Mouse (Mus musculus) stomach, postnatal 0 days (tissue): ENCODE data around the gene E130311K13Rik. TPM values are rescaled to one million over a fixed set of nuclear protein-coding genes. Genes with fewer than 3 reads are reported as not detected.

Experiments used
- ATAC-seq: fragments of 200-750 bp; cut with Nextera tagmentation; 2 replicates; pipeline ENCODE4 v1.8.0; 2017; ENCODE audit not compliant: low FRiP score, low TSS enrichment
- DNase-seq: peaks from one replicate; pipeline ENCODE4 v3.0.0-alpha.2; 2016; ENCODE audit warnings: low spot score
- H3K27ac ChIP-seq: fragments of 300-500 bp; sonication (generic); replicated peaks from 2 replicates; pipeline ENCODE4 v1.5.1; 2014; ENCODE audit warnings: mild to moderate bottlenecking, control low read depth
- H3K27me3 ChIP-seq: fragments of 300-500 bp; sonication (generic); 2 replicates; pipeline ENCODE4 v1.6.1; 2014; ENCODE audit warnings: low read length; ENCODE audit not compliant: control insufficient read depth, insufficient read depth
- H3K36me3 ChIP-seq: fragments of 300-500 bp; sonication (generic); 2 replicates; pipeline ENCODE4 v1.6.1; 2014; ENCODE audit warnings: low read length, mixed read lengths; ENCODE audit not compliant: control insufficient read depth, insufficient read depth
- H3K4me1 ChIP-seq: fragments of 300-500 bp; sonication (generic); replicated peaks from 2 replicates; pipeline ENCODE4 v1.6.1; 2014; ENCODE audit warnings: antibody characterized with exemption; ENCODE audit not compliant: control insufficient read depth, insufficient read depth
- H3K4me2 ChIP-seq: fragments of 300-500 bp; sonication (generic); replicated peaks from 2 replicates; pipeline ENCODE4 v1.6.1; 2014; ENCODE audit warnings: low read depth, mild to moderate bottlenecking, control low read depth, moderate library complexity
- H3K4me3 ChIP-seq: fragments of 300-500 bp; sonication (generic); 2 replicates; pipeline ENCODE4 v1.5.1; 2014; ENCODE audit warnings: low read depth, low read length, control low read depth
- H3K9ac ChIP-seq: fragments of 300-500 bp; sonication (generic); 2 replicates; pipeline ENCODE4 v1.6.1; 2014; ENCODE audit warnings: mild to moderate bottlenecking, low read length, control low read depth, mixed read lengths
- H3K9me3 ChIP-seq: fragments of 300-500 bp; sonication (generic); 2 replicates; pipeline ENCODE4 v1.6.1; 2016; ENCODE audit warnings: low read length; ENCODE audit not compliant: control insufficient read depth
- CTCF ChIP-seq: IDR thresholded peaks from 2 replicates; pipeline ENCODE4 v1.5.1; 2016; ENCODE audit warnings: antibody characterized with exemption, low read depth, mild to moderate bottlenecking, moderate library complexity
- EP300 ChIP-seq: optimal IDR thresholded peaks from 2 replicates; pipeline ENCODE3; 2016; ENCODE audit warnings: antibody characterized with exemption
- WGBS: fragments of 180-500 bp; shearing (Covaris S2); extraction: QIAGEN DNeasy Blood & Tissue Kit; methylation state at CpG from one replicate; pipeline ENCODE4 v1.1.7; 2014; 5-methylcytosine and 5-hydroxymethylcytosine counted together
- polyA plus RNA-seq: library from polyadenylated mRNA; unstranded; fragments of >200 nt; fragmentation: Nextera tagmentation; extraction: Ambion mirVana; gene quantifications from 2 replicates; pipeline ENCODE4 v1.2.1, GENCODE M21; 2015

The E130311K13Rik gene
- polyA plus RNA-seq: 6.3 and 6.9 TPM in 2 replicates

GRCm38 (mm10) chr3:63928878-63929859 lies at the start of gene E130311K13Rik:
TSS of gene E130311K13Rik (minus strand) at chr3:63929472.
- DNase-seq (peak; percentile 91), ATAC-seq (peak; percentile 98)
- no peaks in the 10 kb centered on the region for H3K36me3 ChIP-seq
- peak within 1 kb of the TSS; percentile 74 for H3K4me2 ChIP-seq
- no peaks in the 10 kb centered on the region for H3K27me3 ChIP-seq
- 5% methylated on average over 48 of the region's 48 CpGs for WGBS
- H3K4me1 ChIP-seq: no peaks in the 10 kb centered on the region
- no peaks in the 10 kb centered on the region for H3K9me3 ChIP-seq
- peak within 1 kb of the TSS; percentile 73 for H3K4me3 ChIP-seq
- peak within 1 kb of the TSS; percentile 84 for H3K27ac ChIP-seq
- no peak for TF ChIP-seq EP300
- peak; percentile 86 for TF ChIP-seq CTCF
- H3K9ac ChIP-seq: peak within 1 kb of the TSS; percentile 93

GRCm38 (mm10) chr3:63977895-63978294 lies 48.6 kb upstream of the E130311K13Rik start:
- Histone ChIP-seq H3K4me3 (no peak overlapping the region), H3K27ac (no peak overlapping the region), H3K9me3 (no peaks in the 10 kb centered on the region), H3K36me3 (0 out of 2 replicates have a peak, but pooled peaks cover 6% of the 10 kb centered on the region), H3K27me3 (no peaks in the 10 kb centered on the region), H3K4me1 (no peaks in the 10 kb centered on the region), H3K9ac (no peak overlapping the region), H3K4me2 (0 out of 2 replicates have a peak overlapping the region, but pooled peaks have one; percentile 12)
- TF ChIP-seq EP300 (no peak), CTCF (no peak)
- 71% methylated on average over 4 of the region's 4 CpGs for WGBS
- DNase-seq: no peak
- no peak for ATAC-seq

- Histone ChIP-seq H3K9ac (peak within 1 kb of the TSS; percentile 95), H3K9me3 (no peaks in the 10 kb centered on the region), H3K27me3 (no peaks in the 10 kb centered on the region), H3K4me1 (no peaks in the 10 kb centered on the region), H3K36me3 (0 out of 2 replicates have a peak, but pooled peaks cover 4% of the 10 kb centered on the region), H3K4me2 (peak within 1 kb of the TSS; percentile 82), H3K27ac (peak within 1 kb of the TSS; percentile 93), H3K4me3 (peak within 1 kb of the TSS; percentile 75)
- WGBS: under 1% methylated on average over 67 of the region's 67 CpGs
- TF ChIP-seq CTCF: no peak; the same call in 1 of the 2 replicates
- peak; percentile 30 for TF ChIP-seq EP300
- ATAC-seq (peak; percentile 100), DNase-seq (peak; percentile 94)
These were observed 47.0 kb upstream of the E130311K13Rik start, which contains the start of gene Gmps for GRCm38 (mm10) chr3:63975955-63976908. TSS of gene Gmps (plus strand) at chr3:63976106.

GRCm38 (mm10) chr3:63965929-63966328 lies 36.7 kb upstream of the E130311K13Rik start:
- WGBS: 66% methylated on average over 2 of the region's 2 CpGs
- ATAC-seq: no peak
- no peak overlapping the region for H3K4me3 ChIP-seq

GRCm38 (mm10) chr3:63964922-63965249 lies 35.6 kb upstream of the E130311K13Rik start:
- WGBS: 77% methylated on average over 6 of the region's 6 CpGs
- H3K27me3 ChIP-seq: no peaks in the 10 kb centered on the region
- no peak for TF ChIP-seq CTCF
- TF ChIP-seq EP300: no peak
- peak overlapping the region; percentile 20; the same call in 1 of the 2 replicates for H3K27ac ChIP-seq
- ATAC-seq (no peak), DNase-seq (no peak)
- no peak overlapping the region for H3K9ac ChIP-seq
- H3K4me1 ChIP-seq: no peaks in the 10 kb centered on the region
- 0 out of 2 replicates have a peak overlapping the region, but pooled peaks have one; percentile 86 for H3K4me3 ChIP-seq
- peak overlapping the region; percentile 24 for H3K4me2 ChIP-seq
- H3K9me3 ChIP-seq: no peaks in the 10 kb centered on the region
- H3K36me3 ChIP-seq: no peaks in the 10 kb centered on the region

More at GRCm38 (mm10) chr3:63965929-63966328, 36.7 kb upstream of the E130311K13Rik start:
- no peaks in the 10 kb centered on the region for H3K9me3 ChIP-seq
- H3K36me3 ChIP-seq: no peaks in the 10 kb centered on the region
- H3K4me2 ChIP-seq: no peak overlapping the region
- H3K9ac ChIP-seq: no peak overlapping the region
- TF ChIP-seq CTCF: no peak
- TF ChIP-seq EP300: no peak
- no peak for DNase-seq
- H3K4me1 ChIP-seq: no peaks in the 10 kb centered on the region
- H3K27ac ChIP-seq: no peak overlapping the region
- H3K27me3 ChIP-seq: no peaks in the 10 kb centered on the region
